Mouse (Mus musculus) T-helper 2 cell (primary cell): ENCODE measurements at regions not wholly inside any gene's neighbourhood (a gene's known extent, or its start where the extent isn't known, plus 50 kb on each side); places are given as distances from the start of the nearest gene placed in this dataset.
"Not testable (repeated sequence)": the region's sequence is repeated elsewhere in the genome, so short reads cannot be mapped to it uniquely, and the experiment has no call there.

Source experiments
- in situ Hi-C: fragments of 300-600 bp; cut with MboI, MseI; formaldehyde crosslinking; loops from one replicate; pipeline ENCODE4 v1.15.1; 2025; ENCODE audit warnings: high pct_unique_total_duplicates

GRCm38 (mm10) chr9:43857988-43858387 lies 114.2 kb downstream of the Nectin1 start:
- in situ Hi-C loops = no loop called here

DNA sequence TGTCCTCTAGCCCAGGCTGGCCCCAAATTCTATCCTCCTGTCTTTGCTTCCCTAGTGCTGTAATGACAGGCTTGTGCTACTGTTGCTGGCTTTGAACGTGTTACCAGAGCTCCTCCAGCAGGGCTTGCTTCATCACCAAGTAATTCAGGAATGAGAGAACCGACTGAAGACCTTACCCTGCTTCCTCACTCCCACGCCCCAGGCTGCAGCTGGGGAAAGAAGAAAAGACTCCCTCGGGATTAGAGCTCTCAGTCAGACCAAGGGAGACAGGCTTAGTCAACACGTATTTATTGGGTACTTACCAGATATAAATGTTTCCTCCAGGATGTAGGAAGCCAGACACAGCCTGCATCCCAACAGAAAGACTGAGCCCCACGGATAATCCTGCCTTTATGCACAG lies 115.0 kb downstream of the Nectin1 start:
- in situ Hi-C loops = no loop called here

GRCm38 (mm10) chr9:43860264-43860663 lies 116.5 kb downstream of the Nectin1 start:
- in situ Hi-C loops = no loop called here

DNA sequence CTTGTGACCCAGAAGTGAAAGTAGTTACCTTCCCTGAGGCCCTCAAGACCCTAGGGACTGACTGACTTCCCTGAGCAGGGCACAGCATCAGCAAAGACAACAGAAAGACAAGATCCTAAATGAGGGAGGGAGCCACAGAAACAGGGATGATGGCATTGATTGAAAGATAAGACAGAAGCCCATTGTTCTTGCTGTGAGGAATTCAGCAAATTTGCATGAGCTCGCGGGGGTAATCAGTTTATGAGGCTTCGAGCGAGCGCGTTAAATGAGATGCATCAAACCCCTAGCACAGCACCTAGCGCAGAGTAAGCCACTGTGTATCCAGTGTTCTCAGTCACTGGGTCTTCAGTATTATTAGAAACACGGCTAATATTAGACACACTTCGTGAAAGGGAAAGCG lies 117.6 kb downstream of the Nectin1 start:
- in situ Hi-C loops = no loop called here

DNA sequence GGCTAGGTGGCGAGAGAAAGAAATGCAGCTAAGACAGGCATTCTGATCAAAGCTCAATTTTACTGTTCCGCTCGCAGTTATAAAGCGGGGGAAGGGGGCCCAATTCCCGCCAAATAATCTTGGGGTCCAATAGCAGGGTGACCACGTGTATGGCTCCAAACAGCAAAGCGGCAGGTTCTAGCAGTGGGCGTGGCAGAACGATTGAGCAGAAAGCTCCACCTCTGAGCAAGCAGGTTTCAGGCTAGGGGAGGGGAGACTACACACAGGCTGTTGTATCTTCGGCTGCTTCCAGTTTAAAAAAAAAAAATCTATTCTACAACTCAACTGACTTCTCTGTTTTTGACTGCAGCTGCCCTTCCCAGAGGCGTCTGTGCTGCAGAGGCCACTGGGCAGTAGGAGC lies 118.2 kb downstream of the Nectin1 start:
- in situ Hi-C loops = not testable (repeated sequence)

DNA sequence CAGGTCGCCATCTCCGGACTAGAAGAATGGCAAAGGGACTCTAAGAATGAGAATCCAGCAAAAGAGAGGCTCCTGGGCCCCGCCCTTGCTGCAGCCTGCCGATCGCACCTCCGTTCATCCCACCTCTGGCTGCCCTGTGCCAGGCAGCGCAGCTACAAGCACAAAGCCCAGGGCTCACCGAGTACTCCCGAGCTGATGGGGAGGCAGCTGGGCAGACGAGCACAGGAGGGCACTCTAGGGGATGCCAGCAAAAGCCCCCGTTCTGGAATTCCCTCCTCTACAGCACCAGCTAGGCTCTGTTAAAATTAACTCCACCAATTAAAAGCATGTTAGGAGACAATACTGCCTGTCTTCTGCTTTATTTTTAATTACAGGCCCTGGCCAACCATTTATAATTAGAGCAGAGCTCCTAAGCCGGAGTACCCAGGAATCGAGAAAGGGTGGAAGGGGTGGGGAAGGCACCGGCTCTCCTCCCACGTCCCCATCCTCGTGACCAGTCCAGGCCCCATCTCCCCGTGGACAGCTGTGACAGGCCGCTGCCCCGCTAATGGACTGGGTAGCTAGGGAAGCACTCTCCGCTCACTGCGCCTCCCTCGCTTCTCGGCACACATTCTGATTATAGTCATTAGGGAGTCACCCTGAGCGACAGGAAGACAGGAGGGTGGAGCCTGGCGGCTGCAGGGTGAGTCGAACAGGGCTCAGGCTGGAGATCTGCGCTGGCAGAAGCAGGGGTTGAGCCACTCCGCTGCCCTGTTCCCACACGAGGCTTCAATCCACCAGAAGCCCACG lies 120.0 kb downstream of the Nectin1 start:
- in situ Hi-C loops = no loop called here

DNA sequence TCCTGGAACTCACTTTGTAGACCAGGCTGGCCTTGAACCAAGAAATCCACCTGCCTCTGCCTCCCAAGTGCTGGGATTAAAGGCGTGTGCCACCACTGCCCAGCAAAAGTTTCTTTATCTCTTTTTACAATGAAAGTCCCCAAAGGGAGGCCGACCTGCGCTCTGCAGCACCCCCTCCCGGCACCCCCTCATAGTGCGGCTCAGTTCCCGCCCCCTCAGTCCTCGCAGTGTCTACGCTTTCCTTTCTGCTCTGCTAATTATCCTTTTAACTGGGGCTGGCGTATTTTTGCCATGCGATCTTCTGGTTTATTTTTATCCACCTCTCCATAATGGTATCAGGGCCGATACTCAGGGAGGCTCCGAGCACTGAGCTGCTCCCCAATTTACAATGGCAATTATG lies 123.0 kb downstream of the Nectin1 start:
- in situ Hi-C loops = no loop called here

DNA sequence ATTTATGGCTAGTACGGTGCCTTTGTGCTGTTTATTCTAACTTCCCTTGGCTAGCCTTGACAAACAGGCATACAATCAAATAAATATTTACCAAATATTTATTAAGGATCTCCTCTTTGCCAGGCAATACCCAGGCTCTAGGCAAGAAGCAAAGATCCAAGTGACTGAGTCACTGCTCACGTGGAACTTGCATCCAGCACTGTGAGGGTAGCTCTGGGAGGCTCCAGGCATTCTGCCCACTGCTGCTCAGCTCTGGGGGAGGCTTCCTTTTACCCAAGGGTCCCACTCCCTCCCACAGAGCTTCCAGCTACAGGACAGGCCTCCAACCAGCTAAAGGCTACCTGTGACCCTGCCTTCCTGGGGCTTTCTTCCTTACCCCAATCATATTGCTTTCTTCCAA lies 130.1 kb downstream of the Nectin1 start:
- in situ Hi-C loops = no loop called here

GRCm38 (mm10) chr9:43874332-43874731 lies 130.5 kb downstream of the Nectin1 start:
- in situ Hi-C loops = no loop called here

GRCm38 (mm10) chr9:43879220-43879968 lies 135.6 kb downstream of the Nectin1 start:
- in situ Hi-C loops = no loop called here

GRCm38 (mm10) chr9:43879969-43880396 lies 136.2 kb downstream of the Nectin1 start:
- in situ Hi-C loops = no loop called here

DNA sequence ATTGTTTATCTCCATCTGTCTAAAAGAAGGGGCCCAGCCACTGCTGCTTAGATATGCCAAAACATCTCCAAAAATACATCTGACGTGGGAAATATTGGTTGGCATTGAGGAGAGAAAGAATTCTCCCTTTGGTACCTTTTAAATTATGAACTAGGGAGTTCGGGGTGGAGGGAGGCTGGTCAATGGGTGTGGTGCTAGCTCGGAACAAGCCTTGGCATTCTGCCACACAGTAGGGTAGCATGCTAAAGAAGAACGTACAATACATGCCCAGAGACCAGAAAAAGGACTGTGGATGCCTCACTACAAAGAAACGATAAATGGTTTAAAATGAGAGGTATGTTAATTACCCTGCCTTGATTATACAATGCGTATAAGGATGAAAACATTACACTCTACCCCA lies 149.3 kb downstream of the Nectin1 start:
- in situ Hi-C loops = no loop called here

- in situ Hi-C loops = no loop called here
Observed at GRCm38 (mm10) chr9:43899239-43899638, 143.9 kb upstream of the Thy1 start.

- in situ Hi-C loops = no loop called here
Observed at GRCm38 (mm10) chr9:43908325-43908724, 134.9 kb upstream of the Thy1 start.

DNA sequence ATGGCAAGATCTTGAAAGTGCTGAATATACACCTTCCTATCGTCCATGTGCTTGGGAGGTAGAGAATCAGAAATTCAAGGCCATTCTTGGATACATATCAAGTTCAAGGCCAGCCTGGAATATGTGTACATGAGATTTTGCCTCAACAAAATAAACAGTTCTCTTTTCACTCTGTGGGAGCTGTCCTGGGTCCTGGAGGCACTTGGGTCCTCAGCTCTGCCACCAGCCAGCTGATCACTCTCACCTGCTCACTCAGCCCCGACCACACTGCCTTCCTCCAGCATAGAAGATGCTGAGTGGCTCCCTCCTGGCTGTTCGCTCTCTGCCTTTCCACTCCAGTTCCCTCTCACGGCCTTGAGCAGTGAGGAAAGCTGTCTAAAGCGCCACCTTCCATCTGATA lies 128.2 kb upstream of the Thy1 start:
- in situ Hi-C loops = no loop called here

DNA sequence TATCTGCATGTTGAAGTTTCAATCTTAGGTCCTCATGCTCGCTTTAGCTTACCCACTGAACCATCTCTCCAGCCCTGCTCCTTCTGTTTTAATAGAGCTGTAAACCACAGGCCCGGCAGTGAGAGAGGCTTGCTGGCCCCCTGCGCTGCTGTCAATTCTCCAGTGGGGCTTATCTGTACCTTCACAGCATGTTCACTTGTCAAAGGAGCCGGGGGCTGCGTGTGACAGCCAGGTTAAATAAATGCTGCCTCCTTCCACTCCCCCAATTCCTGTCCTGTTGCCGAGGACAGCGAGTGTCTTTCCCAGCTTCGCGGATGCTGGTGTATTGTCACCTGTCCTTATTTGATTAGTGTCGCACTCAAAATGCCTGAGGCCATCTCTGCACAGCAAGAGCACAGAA lies 125.7 kb upstream of the Thy1 start:
- in situ Hi-C loops = no loop called here

DNA sequence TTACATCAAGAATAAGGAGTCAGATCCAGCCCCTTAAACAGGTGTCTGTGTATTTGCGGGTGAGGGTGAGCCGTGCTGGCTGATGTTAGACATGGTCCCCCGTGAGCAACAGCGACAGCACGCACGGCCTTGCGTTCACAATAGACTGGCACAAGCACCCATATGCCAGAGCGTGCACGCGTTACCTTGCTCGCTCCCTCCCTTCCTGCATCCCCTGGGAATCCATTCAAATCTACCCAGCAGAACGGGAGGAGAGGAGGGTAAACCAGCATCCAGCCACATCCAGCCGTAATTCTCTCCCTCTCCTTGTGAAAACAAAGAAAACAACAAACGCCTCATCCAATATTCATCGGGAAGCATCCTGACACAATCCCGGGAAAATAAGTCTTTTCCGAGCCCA lies 124.2 kb upstream of the Thy1 start:
- in situ Hi-C loops = no loop called here

DNA sequence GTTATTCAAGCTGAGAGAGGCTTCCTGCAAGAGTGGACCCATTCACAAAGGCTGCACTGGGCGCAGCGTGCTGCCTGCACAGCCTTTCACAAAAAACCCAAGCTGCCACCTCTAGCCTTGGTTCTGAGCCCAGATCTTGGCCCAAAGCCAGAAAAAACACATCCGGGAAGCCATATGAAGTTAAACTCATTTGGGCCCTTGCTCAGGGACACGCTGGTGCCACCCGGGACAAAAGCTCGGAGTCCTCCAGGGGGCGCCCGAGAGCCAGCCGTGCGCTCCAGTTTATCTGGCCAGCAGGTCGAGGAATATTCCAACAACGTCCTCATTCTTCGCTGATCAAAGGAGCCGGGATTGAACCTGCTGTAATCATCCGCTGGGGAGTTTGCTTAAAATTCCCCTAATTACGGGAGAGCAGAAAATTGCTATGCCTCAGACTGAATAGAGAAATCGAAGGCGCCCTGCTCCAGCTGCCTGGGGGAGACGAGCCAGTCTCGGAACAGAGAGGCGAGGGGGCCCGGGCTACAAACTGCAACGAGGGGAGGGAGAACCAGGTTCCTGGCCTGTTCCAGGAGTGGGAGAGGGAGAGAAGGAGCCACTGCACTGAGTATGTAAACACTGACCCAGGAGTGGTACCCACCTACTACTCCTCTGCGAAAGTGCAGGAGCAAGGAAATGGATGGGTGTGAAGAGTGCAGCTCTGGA lies 123.0 kb upstream of the Thy1 start:
- in situ Hi-C loops = no loop called here

DNA sequence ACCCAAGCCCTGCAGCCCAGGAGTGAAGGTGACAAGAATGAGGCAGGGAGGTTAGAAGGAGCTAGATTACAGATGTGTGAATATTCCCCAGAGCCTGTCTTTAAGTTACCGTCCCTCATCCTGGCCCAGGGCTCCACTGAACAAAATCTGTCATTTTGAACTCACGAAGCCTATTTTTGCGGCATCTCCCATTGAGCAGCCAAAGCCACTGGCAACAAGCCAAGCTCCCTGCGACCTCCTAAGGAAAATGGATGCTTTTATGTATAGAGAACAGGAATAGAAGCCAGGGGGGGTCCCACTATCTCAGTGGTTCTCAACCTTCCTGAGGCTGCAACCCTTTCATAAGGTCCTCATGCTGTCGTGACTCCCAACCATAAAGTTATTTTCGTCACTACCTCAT lies 121.0 kb upstream of the Thy1 start:
- in situ Hi-C loops = no loop called here

GRCm38 (mm10) chr9:43923088-43923487 lies 120.1 kb upstream of the Thy1 start:
- in situ Hi-C loops = no loop called here

DNA sequence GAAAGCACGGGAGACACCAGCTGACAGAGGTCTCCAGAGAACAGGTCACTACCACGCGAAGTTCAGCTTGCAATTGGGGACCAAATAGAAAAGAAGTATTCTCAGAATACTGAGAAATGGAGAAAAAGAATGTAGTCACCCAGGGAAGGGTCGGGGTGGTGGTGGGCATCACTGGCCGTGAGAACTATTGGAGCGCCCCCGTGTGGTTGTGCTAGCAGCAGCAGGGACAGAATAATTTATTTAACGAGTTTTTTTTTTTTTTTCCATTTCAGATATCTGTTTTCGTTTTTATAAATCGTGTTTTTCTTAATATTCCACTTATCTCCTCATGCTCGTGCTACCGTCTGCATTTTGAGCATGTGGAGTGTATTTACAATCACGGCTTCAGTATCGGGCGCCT lies 118.4 kb upstream of the Thy1 start:
- in situ Hi-C loops = no loop called here

GRCm38 (mm10) chr9:43929312-43930036 lies 113.7 kb upstream of the Thy1 start:
- in situ Hi-C loops = loop anchor here (10.0 kb wide), 1 partner anchor 595 kb away; no protein-coding TSS in a partner anchor
